Mouse (Mus musculus) right cerebral cortex, postnatal 36 days (tissue): Measurements from ENCODE around the gene Psmb11.

Source experiments
- DNase-seq, 2 experiments: peaks; one replicate each; pipeline ENCODE4 v3.0.0; 2022; ENCODE audit warnings: low spot score in 2 of 2, mixed read lengths in 1 of 2

Gene Psmb11

GRCm38 (mm10) chr14:54640946-54641304 is 19.7 kb downstream of the Psmb11 start, which contains the start of gene Gm17606:
TSS of gene Gm17606 (plus strand) at chr14:54640952.
- DNase-seq, result no peak

- DNase-seq, result peak; percentile 81 to 86
Observed at GRCm38 (mm10) chr14:54641305-54641969, 20.2 kb downstream of the Psmb11 start, which contains the start of gene Cdh24. TSS of gene Cdh24 (minus strand) at chr14:54641364.

- DNase-seq, result no peak
Observed at GRCm38 (mm10) chr14:54642224-54642944, 21.2 kb downstream of the Psmb11 start.

GRCm38 (mm10) chr14:54643011-54643410 is 21.8 kb downstream of the Psmb11 start:
- DNase-seq, result no peak

GRCm38 (mm10) chr14:54644294-54644693 is 23.1 kb downstream of the Psmb11 start:
- no peak for DNase-seq

- DNase-seq, result no peak
Observed at GRCm38 (mm10) chr14:54646455-54646854, 25.2 kb downstream of the Psmb11 start.

GRCm38 (mm10) chr14:54646898-54647636 is 25.8 kb downstream of the Psmb11 start:
- no peak for DNase-seq

GRCm38 (mm10) chr14:54647900-54648299 is 26.7 kb downstream of the Psmb11 start:
- DNase-seq, result no peak

GRCm38 (mm10) chr14:54650621-54651454 is 29.6 kb downstream of the Psmb11 start:
- peak; percentile 62 to 67 for DNase-seq

GRCm38 (mm10) chr14:54651556-54651955 is 30.3 kb downstream of the Psmb11 start:
- no peak for DNase-seq

- DNase-seq, result no peak
Observed at GRCm38 (mm10) chr14:54652787-54653186, 31.6 kb downstream of the Psmb11 start.

- peak; percentile 74 to 83 for DNase-seq
Observed at GRCm38 (mm10) chr14:54653496-54653895, 32.3 kb downstream of the Psmb11 start.

GRCm38 (mm10) chr14:54660009-54660408 is 38.8 kb downstream of the Psmb11 start:
- DNase-seq, result no peak

- peak; percentile 65 to 81 for DNase-seq
Observed at GRCm38 (mm10) chr14:54664477-54665222, 43.4 kb downstream of the Psmb11 start.

GRCm38 (mm10) chr14:54669381-54669780 is 48.1 kb downstream of the Psmb11 start:
- no peak for DNase-seq

- DNase-seq, result no peak
Observed at GRCm38 (mm10) chr14:54674317-54674716, 53.1 kb downstream of the Psmb11 start.

- DNase-seq, result no peak
Observed at GRCm38 (mm10) chr14:54676290-54676689, 55.1 kb downstream of the Psmb11 start.

GRCm38 (mm10) chr14:54678657-54679304 is 57.5 kb downstream of the Psmb11 start:
- no peak for DNase-seq
